Mouse (Mus musculus) layer of hippocampus, adult 8-10 months (tissue): ENCODE measurements at regions not wholly inside any gene's neighbourhood (a gene's known extent, or its start where the extent isn't known, plus 50 kb on each side); places are given as distances from the start of the nearest gene placed in this dataset.

Experiments
- DNase-seq, 2 experiments: peaks; one replicate each; pipeline ENCODE4 v3.0.0; 2022; ENCODE audit warnings: low spot score in 2 of 2

GRCm38 (mm10) chr13:33721851-33722250, 60.6 kb downstream of the Serpinb6d start:
- DNase-seq, result no peak

- peak; percentile 31 to 70 for DNase-seq
Observed at GRCm38 (mm10) chr13:33762293-33763125, 80.7 kb downstream of the Serpinb6e start.

- no peak for DNase-seq
Observed at GRCm38 (mm10) chr13:33763295-33763916, 79.8 kb downstream of the Serpinb6e start.
